Mouse (Mus musculus) ZHBTc4 (cell line): Measurements from ENCODE around the gene Gm14408.
"Not testable (repeated sequence)": the region's sequence is repeated elsewhere in the genome, so short reads cannot be mapped to it uniquely, and the experiment has no call there.

Experiments used
- DNase-seq: peaks from one replicate; pipeline ENCODE4 v3.0.0-alpha.2; 2011; ENCODE audit warnings: low read depth, low spot score

The Gm14408 gene

GRCm38 (mm10) chr2:176830840-176831239 lies at the start of gene Gm14408:
Gene Gm14408, plus strand, starts transcription at chr2:176831140.
- DNase-seq, result not testable (repeated sequence)

GRCm38 (mm10) chr2:176798312-176798711 lies 32.6 kb upstream of the Gm14408 start, which contains the start of gene Gm14295:
Gene Gm14295, plus strand, starts transcription at chr2:176798612.
- not testable (repeated sequence) for DNase-seq

- not testable (repeated sequence) for DNase-seq
Observed at GRCm38 (mm10) chr2:176798785-176799184, 32.2 kb upstream of the Gm14408 start.
